In the genomic region with DNA sequence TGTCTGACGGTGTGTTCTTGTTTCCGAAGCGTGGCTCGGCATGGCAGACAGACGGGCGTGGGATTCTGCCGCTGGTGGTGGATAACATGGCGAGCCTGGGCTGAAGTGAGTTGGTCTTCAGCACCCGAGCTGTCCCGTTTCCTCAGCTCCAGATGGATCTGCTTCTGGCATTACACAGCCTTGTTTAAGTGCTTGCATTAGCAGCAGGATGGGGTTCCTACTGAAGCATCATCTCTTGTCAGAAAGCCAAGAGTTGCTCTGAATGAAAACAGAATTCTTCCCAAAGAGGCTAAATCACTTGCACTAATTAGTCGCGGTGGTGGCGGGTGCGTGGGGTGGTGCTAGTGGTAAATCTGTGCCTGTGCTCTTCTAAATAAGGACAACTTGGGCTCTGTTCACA, we compare ENCODE assay signal across 12 mouse cellular contexts. TPM values are rescaled to one million over a fixed set of nuclear protein-coding genes. Genes with fewer than 3 reads are reported as not detected.
DNase-seq lines count a peak whose midpoint lies in the region; ATAC-seq and TF ChIP-seq lines count a peak whose summit lies in the region.
"Had no signal": no experiment of that assay in that cellular context is flagged by ENCODE, and none has a peak within 500 bp of the region (broad histone marks: within the 10 kb centered on the region; RNA-seq: fewer than 3 reads in every experiment).

No protein-coding gene starts in this region.

- no peak overlapping the region for H3K4me3 ChIP-seq in gastrocnemius, adult 2 months
- H3K4me3 ChIP-seq: heart, embryonic 12.5 days; midbrain, embryonic 12.5 days had no signal

- H3K27ac ChIP-seq in gastrocnemius, adult 2 months: 0 out of 2 replicates have a peak overlapping the region, but pooled peaks have one; percentile 12
- H3K27ac ChIP-seq: midbrain, embryonic 12.5 days had no signal

- no peak for TF ChIP-seq CTCF in gastrocnemius, adult 2 months (IDR thresholded peaks at IDR 0.05)

- ATAC-seq in megakaryocyte-erythroid progenitor cell, adult 5-6 weeks (replicated peaks; ENCODE audit: low FRiP score, low TSS enrichment, poor library complexity, severe bottlenecking): no peak
- ATAC-seq: Patski had no signal

- intact Hi-C loops in gastrocnemius, adult 2 months (cut with DNase I): no loop called here
- intact Hi-C loops in left cerebral cortex, postnatal 25 days (cut with DNase I): loop anchor here (1.0 kb wide), 1 partner anchor 13 kb away; no protein-coding TSS in a partner anchor

- DNase-seq in gastrocnemius, adult 2 months: no peak
- no peak for DNase-seq in gastrocnemius, postnatal 10 days
- peak; percentile 91 for DNase-seq in Muller cell, postnatal 12 days (ENCODE audit: inconsistent ontology term)
- DNase-seq in frontal cortex, postnatal 10 days (ENCODE audit: low spot score in 2 of 2): peak; percentile 29 to 50
- DNase-seq in left cerebral cortex, postnatal 25 days (ENCODE audit: low spot score in 2 of 2): peak; percentile 75 to 90
- no peak for DNase-seq in thymus, postnatal 4 days
- no peak for DNase-seq in spleen, postnatal 36 days (ENCODE audit: low spot score in 2 of 2)
- DNase-seq: thymus, postnatal 25 days had no signal

RNA-seq across cellular contexts. Expression of a gene that starts 5.8 kb away (rescaled TPM):
- total RNA-seq in gastrocnemius, adult 2 months (2021): 1 to 10 TPM; 3.6 to 8.7 TPM
- total RNA-seq in gastrocnemius, postnatal 10 days (2021): 10 to 100 TPM in 1 of 2 experiments, 1 to 10 TPM in 1; 4.3 to 15.2 TPM
- 10 to 100 TPM; 47.2 to 55.9 TPM for total RNA-seq in left cerebral cortex, postnatal 25 days (2021)
- total RNA-seq in megakaryocyte-erythroid progenitor cell, adult 5-6 weeks (2014; fragmentation: Nextera tagmentation): 2.8 and 16.5 TPM in 2 replicates
- 257 and 293 TPM in 2 replicates for total RNA-seq in megakaryocyte-erythroid progenitor cell, adult 5-6 weeks (2017)

Comparison
In these comparisons a context has a peak if more than half of its experiments do, and no peak if none do; other contexts are left out.
1. DNase-seq: peak in Muller cell, postnatal 12 days (single experiment), frontal cortex, postnatal 10 days (2 of 2) and left cerebral cortex, postnatal 25 days (2 of 2); none in gastrocnemius, adult 2 months (single experiment), gastrocnemius, postnatal 10 days (single experiment), thymus, postnatal 4 days (single experiment) and spleen, postnatal 36 days (0 of 2).